Mouse (Mus musculus): ENCODE data around the gene Il9r. TPM values are rescaled to one million over a fixed set of nuclear protein-coding genes. Genes with fewer than 3 reads are reported as not detected.

Gene Il9r
- polyA plus RNA-seq, 1 experiment from 2014 or later: not detected

DNA sequence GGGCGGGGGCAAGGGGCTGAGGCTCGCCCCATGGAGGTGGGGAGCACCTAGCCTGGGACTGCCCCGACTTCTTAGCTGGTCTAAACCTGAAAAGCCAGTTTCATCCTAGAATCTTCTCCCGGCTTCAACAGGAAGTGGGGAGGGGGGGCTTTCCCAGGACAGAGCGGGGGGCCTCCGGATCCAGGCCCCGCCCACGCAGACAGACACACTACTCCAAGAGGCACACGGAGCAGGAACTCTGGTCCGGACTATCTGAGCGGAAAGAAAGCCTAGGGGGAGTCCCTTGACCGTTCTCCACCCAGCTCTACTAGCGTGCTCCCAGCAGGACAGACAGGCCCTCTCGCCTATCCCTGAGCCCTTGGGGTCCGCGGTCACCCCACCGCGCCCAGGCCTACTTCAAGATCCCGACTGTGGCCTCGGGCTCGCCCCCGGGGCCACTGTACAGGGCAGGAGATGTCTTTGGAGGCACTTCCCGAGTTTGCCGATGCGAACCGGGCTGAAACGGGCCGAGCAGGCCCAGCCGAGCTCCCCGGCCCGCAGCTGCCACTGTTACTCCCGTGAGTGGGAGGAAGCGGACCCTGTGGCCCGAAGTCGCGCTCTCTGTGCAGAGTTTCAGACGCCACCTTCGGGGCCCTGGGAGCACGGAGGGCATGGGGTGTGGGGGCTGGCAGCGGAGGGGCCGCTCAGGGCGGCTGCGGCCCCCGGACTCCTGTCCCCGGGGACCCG is 21.3 kb upstream of the Il9r start:
- no peak for TF ChIP-seq CTCF (IDR thresholded peaks at IDR 0.05)
- in situ Hi-C loops (cut with MboI; ENCODE audit: low pct_unique_long_range_greater_than_20kb): no loop called here
- ChIA-PET POLR2A (interaction anchor here (1.4 kb wide), 2 partner anchors 15 to 17 kb away, joined by 3 to 5 read pairs; no protein-coding TSS in a partner anchor), CTCF (interaction anchor here (1.1 to 4.6 kb wide), 6 partner anchors 10 to 40 kb away, joined by 3 to 54 read pairs (median 5); no protein-coding TSS in a partner anchor)
- DNase-seq (ENCODE audit: low read depth, low spot score) (peak; percentile 58), ATAC-seq (peak; percentile 69)
- H3K27me3 ChIP-seq: no peaks in the 10 kb centered on the region

DNA sequence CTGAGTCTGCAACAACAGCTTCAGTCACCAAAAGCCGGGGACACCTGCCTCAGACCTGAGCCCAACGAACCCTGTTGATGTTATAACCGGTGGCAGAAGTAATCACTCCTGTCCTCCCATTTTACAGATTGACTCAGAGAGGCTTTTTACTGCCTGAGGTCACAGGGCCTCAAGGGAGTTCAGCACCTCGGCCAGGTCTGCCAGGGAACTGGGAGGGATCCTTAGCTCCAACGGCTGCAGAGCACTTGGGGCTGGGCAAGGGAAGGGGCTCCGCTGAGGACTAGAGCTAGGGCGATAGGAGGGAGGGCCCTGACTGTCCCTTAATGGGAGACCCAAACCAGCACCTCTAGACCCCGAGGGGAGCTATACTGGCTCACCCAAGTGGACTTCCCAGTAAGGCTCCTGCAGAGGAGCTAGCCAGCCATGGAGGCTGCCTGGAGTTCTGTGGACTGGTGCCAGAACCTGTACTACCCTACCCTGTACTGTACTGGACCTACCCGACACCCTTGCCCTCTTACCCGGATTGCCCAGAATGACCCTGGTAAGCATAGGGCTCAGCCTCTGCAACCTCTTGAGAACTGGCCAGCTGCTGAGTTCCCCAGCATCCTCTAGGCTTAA is 20.6 kb upstream of the Il9r start:
- CTCF ChIA-PET: interaction anchor here (1.1 to 4.6 kb wide), 7 partner anchors 10 to 41 kb away, joined by 3 to 54 read pairs (median 3); partner anchors contain the start of gene Snrnp25
- ATAC-seq: peak; percentile 26
- DNase-seq (ENCODE audit: low read depth, low spot score): no peak
- in situ Hi-C loops (cut with MboI; ENCODE audit: low pct_unique_long_range_greater_than_20kb): no loop called here
- POLR2A ChIA-PET: interaction anchor here (2.0 kb wide), 1 partner anchor 18 kb away, joined by 6 read pairs; no protein-coding TSS in a partner anchor
- TF ChIP-seq CTCF (IDR thresholded peaks at IDR 0.05): no peak
- H3K27me3 ChIP-seq: no peaks in the 10 kb centered on the region

DNA sequence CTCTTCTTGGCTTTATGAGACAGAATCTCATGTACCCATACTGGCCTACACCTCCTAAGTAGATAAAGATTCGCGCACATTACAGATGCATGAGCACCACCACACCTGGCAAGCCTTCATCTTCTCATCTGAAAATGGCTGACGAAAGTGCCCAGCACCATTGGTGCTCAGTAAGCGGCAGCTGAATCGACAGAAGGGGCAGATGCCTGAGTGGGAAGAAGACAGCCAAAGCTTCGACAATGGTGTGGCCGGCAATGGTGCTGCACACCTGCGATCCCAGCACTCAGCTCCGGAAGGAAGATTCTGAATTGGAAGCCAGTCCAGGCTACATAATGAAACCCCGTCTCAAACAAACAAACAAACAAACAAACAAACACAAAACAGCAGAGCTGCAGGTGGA is 19.2 kb upstream of the Il9r start:
- CTCF ChIA-PET: interaction anchor here (1.3 to 4.6 kb wide), 3 partner anchors 14 to 18 kb away, joined by 3 to 54 read pairs (median 3); partner anchors contain the start of gene Snrnp25
- POLR2A ChIA-PET: interaction anchor here (0.6 to 2.0 kb wide), 3 partner anchors 9 to 19 kb away, joined by 3 to 6 read pairs (median 4); no protein-coding TSS in a partner anchor

GRCm38 (mm10) chr11:32218501-32219050 is 18.5 kb upstream of the Il9r start:
- ChIA-PET CTCF (interaction anchor here (1.3 to 4.6 kb wide), 5 partner anchors 11 to 23 kb away, joined by 3 to 54 read pairs (median 5); no protein-coding TSS in a partner anchor), POLR2A (interaction anchor here (1.0 to 2.0 kb wide), 4 partner anchors 8 to 20 kb away, joined by 3 to 6 read pairs (median 4); partner anchors contain the start of genes Mpg and Snrnp25)
- ATAC-seq (no peak), DNase-seq (ENCODE audit: low read depth, low spot score) (no peak)
- no peaks in the 10 kb centered on the region for H3K27me3 ChIP-seq
- TF ChIP-seq CTCF (IDR thresholded peaks at IDR 0.05): no peak
- in situ Hi-C loops (cut with MboI; ENCODE audit: low pct_unique_long_range_greater_than_20kb): no loop called here

More for the DNA sequence above, 19.2 kb upstream of the Il9r start:
- no peak for TF ChIP-seq CTCF (IDR thresholded peaks at IDR 0.05)
- no peaks in the 10 kb centered on the region for H3K27me3 ChIP-seq
- in situ Hi-C loops (cut with MboI; ENCODE audit: low pct_unique_long_range_greater_than_20kb): no loop called here
- ATAC-seq (no peak), DNase-seq (ENCODE audit: low read depth, low spot score) (no peak)

- in situ Hi-C loops (cut with MboI; ENCODE audit: low pct_unique_long_range_greater_than_20kb): no loop called here
- DNase-seq (ENCODE audit: low read depth, low spot score) (no peak), ATAC-seq (no peak)
- POLR2A ChIA-PET: no interaction called here
- TF ChIP-seq CTCF (IDR thresholded peaks at IDR 0.05): no peak
- no peaks in the 10 kb centered on the region for H3K27me3 ChIP-seq
- CTCF ChIA-PET: interaction anchor here (2.1 to 4.6 kb wide), 2 partner anchors 9 to 21 kb away, joined by 5 to 54 read pairs; no protein-coding TSS in a partner anchor
Observed at GRCm38 (mm10) chr11:32216851-32217250, 16.8 kb upstream of the Il9r start.

GRCm38 (mm10) chr11:32215372-32216162 is 15.5 kb upstream of the Il9r start:
- ChIA-PET CTCF (interaction anchor here (0.7 kb wide), 1 partner anchor 23 kb away, joined by 3 read pairs; no protein-coding TSS in a partner anchor), POLR2A (no interaction called here)
- no peak for TF ChIP-seq CTCF (IDR thresholded peaks at IDR 0.05)
- in situ Hi-C loops (cut with MboI; ENCODE audit: low pct_unique_long_range_greater_than_20kb): no loop called here
- ATAC-seq (no peak), DNase-seq (ENCODE audit: low read depth, low spot score) (no peak)
- no peaks in the 10 kb centered on the region for H3K27me3 ChIP-seq

DNA sequence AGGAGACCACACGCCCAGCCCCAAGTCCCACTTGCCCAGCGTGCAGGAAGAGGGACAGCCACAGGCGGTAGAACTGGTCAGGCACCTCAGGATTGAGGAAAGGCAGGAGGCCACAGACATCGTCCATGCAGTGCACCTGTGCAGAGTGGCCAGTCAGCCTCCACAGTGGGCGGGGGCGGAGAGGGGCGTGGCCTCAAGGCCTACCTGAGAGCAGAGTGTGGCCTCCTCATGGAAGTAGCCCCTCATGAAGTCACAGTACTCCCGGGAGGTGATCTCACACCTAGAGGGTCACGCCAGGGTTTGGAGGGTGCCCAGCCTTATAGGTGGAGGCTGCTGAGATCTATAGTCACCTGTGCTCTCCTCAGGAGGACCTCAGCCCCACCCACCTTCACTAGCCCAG is 10.5 kb upstream of the Il9r start:
- POLR2A ChIA-PET: interaction anchor here (0.5 kb wide), 1 partner anchor 9 kb away, joined by 3 read pairs; no protein-coding TSS in a partner anchor
- in situ Hi-C loops (cut with MboI; ENCODE audit: low pct_unique_long_range_greater_than_20kb): no loop called here
- DNase-seq (ENCODE audit: low read depth, low spot score) (no peak), ATAC-seq (no peak)
- CTCF ChIA-PET: interaction anchor here (1.1 kb wide), 1 partner anchor 10 kb away, joined by 3 read pairs; the partner anchor contains the start of gene Il9r
- TF ChIP-seq CTCF (IDR thresholded peaks at IDR 0.05): no peak
- H3K27me3 ChIP-seq: no peaks in the 10 kb centered on the region

GRCm38 (mm10) chr11:32205058-32205873 is 5.2 kb upstream of the Il9r start, which contains the start of gene Snrnp25:
Gene Snrnp25, plus strand, starts transcription at chr11:32205415.
- ATAC-seq (peak; percentile 99), DNase-seq (ENCODE audit: low read depth, low spot score) (peak; percentile 86)
- CTCF ChIA-PET: interaction anchor here (1.1 to 2.1 kb wide), 4 partner anchors 11 to 23 kb away, joined by 3 to 6 read pairs (median 3); no protein-coding TSS in a partner anchor
- no peak for TF ChIP-seq CTCF (IDR thresholded peaks at IDR 0.05)
- in situ Hi-C loops (cut with MboI; ENCODE audit: low pct_unique_long_range_greater_than_20kb): no loop called here
- peaks cover 18% of the 10 kb centered on the region for H3K27me3 ChIP-seq
- POLR2A ChIA-PET: interaction anchor here (1.0 kb wide), 1 partner anchor 13 kb away, joined by 3 read pairs; no protein-coding TSS in a partner anchor

Data from Patski (cell line).